Mouse (Mus musculus): ENCODE measurements around the gene Scin. TPM values are rescaled to one million over a fixed set of nuclear protein-coding genes. Genes with fewer than 3 reads are reported as not detected.
"Not testable (repeated sequence)": the region's sequence is repeated elsewhere in the genome, so short reads cannot be mapped to it uniquely, and the experiment has no call there.

The Scin gene
- polyA plus RNA-seq (2015; fragmentation: Nextera tagmentation; extraction: Ambion mirVana) = 5.1 and 7.8 TPM in 2 replicates

- H3K4me2 ChIP-seq (ENCODE audit: low read depth, low read length) = peak within 1 kb of the TSS; percentile 91
- WGBS = 2% methylated on average over 39 of the region's 39 CpGs
- H3K27me3 ChIP-seq (ENCODE audit: control insufficient read depth, insufficient read depth, low read length) = peaks cover 8% of the 10 kb centered on the region; the same call in 1 of the 2 replicates
- peaks cover 5% of the 10 kb centered on the region for H3K4me1 ChIP-seq (ENCODE audit: control insufficient read depth, insufficient read depth, low read length)
- ATAC-seq (replicated peaks; ENCODE audit: extremely low read depth, insufficient read depth, low FRiP score) = 0 out of 2 replicates have a peak, but pooled peaks have one; percentile 41
- no peak within 1 kb of the TSS for H3K27ac ChIP-seq (ENCODE audit: low read length)
- H3K9ac ChIP-seq (ENCODE audit: low read length) = peak within 1 kb of the TSS; percentile 64
- 0 out of 2 replicates have a peak, but pooled peaks cover 2% of the 10 kb centered on the region for H3K36me3 ChIP-seq (ENCODE audit: control insufficient read depth, insufficient read depth)
- H3K9me3 ChIP-seq (replicated peaks; ENCODE audit: control insufficient read depth, low read length) = no peaks in the 10 kb centered on the region
- H3K4me3 ChIP-seq (ENCODE audit: low read length) = peak within 1 kb of the TSS; percentile 62
Observed at GRCm38 (mm10) chr12:40133573-40134271, at the start of gene Scin. Gene Scin (minus strand): TSS chr12:40134228.

GRCm38 (mm10) chr12:40177089-40177488, 43.1 kb upstream of the Scin start:
- H3K9me3 ChIP-seq (replicated peaks; ENCODE audit: control insufficient read depth, low read length) = peaks cover 4% of the 10 kb centered on the region; the same call in 1 of the 2 replicates
- ATAC-seq (replicated peaks; ENCODE audit: extremely low read depth, insufficient read depth, low FRiP score) = no peak
- no peak overlapping the region for H3K9ac ChIP-seq (ENCODE audit: low read length)
- H3K4me2 ChIP-seq (ENCODE audit: low read depth, low read length) = no peak overlapping the region
- no peak overlapping the region for H3K4me3 ChIP-seq (ENCODE audit: low read length)
- no peak overlapping the region for H3K27ac ChIP-seq (ENCODE audit: low read length)
- peaks cover 6% of the 10 kb centered on the region; the same call in 1 of the 2 replicates for H3K36me3 ChIP-seq (ENCODE audit: control insufficient read depth, insufficient read depth)
- H3K4me1 ChIP-seq (ENCODE audit: control insufficient read depth, insufficient read depth, low read length) = peaks cover 2% of the 10 kb centered on the region; the same call in 1 of the 2 replicates
- no peaks in the 10 kb centered on the region for H3K27me3 ChIP-seq (ENCODE audit: control insufficient read depth, insufficient read depth, low read length)
- 49% methylated on average over 6 of the region's 6 CpGs for WGBS

GRCm38 (mm10) chr12:40176158-40176557, 42.1 kb upstream of the Scin start:
- Histone ChIP-seq H3K27me3 (ENCODE audit: control insufficient read depth, insufficient read depth, low read length) (no peaks in the 10 kb centered on the region), H3K9ac (ENCODE audit: low read length) (no peak overlapping the region), H3K36me3 (ENCODE audit: control insufficient read depth, insufficient read depth) (peaks cover 6% of the 10 kb centered on the region; the same call in 1 of the 2 replicates), H3K4me1 (ENCODE audit: control insufficient read depth, insufficient read depth, low read length) (peaks cover 2% of the 10 kb centered on the region; the same call in 1 of the 2 replicates), H3K4me3 (ENCODE audit: low read length) (no peak overlapping the region), H3K9me3 (replicated peaks; ENCODE audit: control insufficient read depth, low read length) (0 out of 2 replicates have a peak, but pooled peaks cover 2% of the 10 kb centered on the region), H3K4me2 (ENCODE audit: low read depth, low read length) (no peak overlapping the region), H3K27ac (ENCODE audit: low read length) (no peak overlapping the region)
- no peak for ATAC-seq (replicated peaks; ENCODE audit: extremely low read depth, insufficient read depth, low FRiP score)
- 56% methylated on average over 2 of the region's 2 CpGs for WGBS

- not testable (repeated sequence) for H3K27ac ChIP-seq (ENCODE audit: low read length); H3K36me3 ChIP-seq (ENCODE audit: control insufficient read depth, insufficient read depth); H3K9ac ChIP-seq (ENCODE audit: low read length); H3K4me3 ChIP-seq (ENCODE audit: low read length); H3K4me2 ChIP-seq (ENCODE audit: low read depth, low read length); H3K9me3 ChIP-seq (replicated peaks; ENCODE audit: control insufficient read depth, low read length); H3K27me3 ChIP-seq (ENCODE audit: control insufficient read depth, insufficient read depth, low read length); H3K4me1 ChIP-seq (ENCODE audit: control insufficient read depth, insufficient read depth, low read length); ATAC-seq (replicated peaks; ENCODE audit: extremely low read depth, insufficient read depth, low FRiP score)
- WGBS = 24% methylated on average over 1 of the region's 1 CpGs
Observed at GRCm38 (mm10) chr12:40175171-40175570, 41.1 kb upstream of the Scin start.

GRCm38 (mm10) chr12:40171637-40172036, 37.6 kb upstream of the Scin start:
- H3K9ac ChIP-seq (ENCODE audit: low read length) = no peak overlapping the region
- no peaks in the 10 kb centered on the region for H3K27me3 ChIP-seq (ENCODE audit: control insufficient read depth, insufficient read depth, low read length)
- H3K4me1 ChIP-seq (ENCODE audit: control insufficient read depth, insufficient read depth, low read length) = peaks cover 2% of the 10 kb centered on the region; the same call in 1 of the 2 replicates

GRCm38 (mm10) chr12:40169675-40170074, 35.6 kb upstream of the Scin start:
- Histone ChIP-seq H3K9me3 (replicated peaks; ENCODE audit: control insufficient read depth, low read length) (no peaks in the 10 kb centered on the region), H3K27me3 (ENCODE audit: control insufficient read depth, insufficient read depth, low read length) (no peaks in the 10 kb centered on the region), H3K9ac (ENCODE audit: low read length) (no peak overlapping the region), H3K4me3 (ENCODE audit: low read length) (no peak overlapping the region), H3K4me1 (ENCODE audit: control insufficient read depth, insufficient read depth, low read length) (peaks cover 3% of the 10 kb centered on the region; the same call in 1 of the 2 replicates), H3K4me2 (ENCODE audit: low read depth, low read length) (no peak overlapping the region), H3K36me3 (ENCODE audit: control insufficient read depth, insufficient read depth) (peaks cover 4% of the 10 kb centered on the region; the same call in 1 of the 2 replicates), H3K27ac (ENCODE audit: low read length) (no peak overlapping the region)
- 100% methylated on average over 1 of the region's 1 CpGs for WGBS
- no peak for ATAC-seq (replicated peaks; ENCODE audit: extremely low read depth, insufficient read depth, low FRiP score)

More at GRCm38 (mm10) chr12:40171637-40172036, 37.6 kb upstream of the Scin start:
- H3K27ac ChIP-seq (ENCODE audit: low read length) = no peak overlapping the region
- no peaks in the 10 kb centered on the region for H3K9me3 ChIP-seq (replicated peaks; ENCODE audit: control insufficient read depth, low read length)
- peaks cover 4% of the 10 kb centered on the region; the same call in 1 of the 2 replicates for H3K36me3 ChIP-seq (ENCODE audit: control insufficient read depth, insufficient read depth)
- H3K4me3 ChIP-seq (ENCODE audit: low read length) = no peak overlapping the region
- 95% methylated on average over 2 of the region's 2 CpGs for WGBS
- no peak overlapping the region for H3K4me2 ChIP-seq (ENCODE audit: low read depth, low read length)
- ATAC-seq (replicated peaks; ENCODE audit: extremely low read depth, insufficient read depth, low FRiP score) = no peak

- WGBS = 4% methylated on average over 2 of the region's 2 CpGs
- Histone ChIP-seq H3K4me3 (ENCODE audit: low read length) (no peak overlapping the region), H3K36me3 (ENCODE audit: control insufficient read depth, insufficient read depth) (no peaks in the 10 kb centered on the region), H3K4me1 (ENCODE audit: control insufficient read depth, insufficient read depth, low read length) (peaks cover 3% of the 10 kb centered on the region; the same call in 1 of the 2 replicates), H3K27ac (ENCODE audit: low read length) (no peak overlapping the region), H3K9ac (ENCODE audit: low read length) (no peak overlapping the region), H3K9me3 (replicated peaks; ENCODE audit: control insufficient read depth, low read length) (no peaks in the 10 kb centered on the region), H3K27me3 (ENCODE audit: control insufficient read depth, insufficient read depth, low read length) (no peaks in the 10 kb centered on the region), H3K4me2 (ENCODE audit: low read depth, low read length) (no peak overlapping the region)
- ATAC-seq (replicated peaks; ENCODE audit: extremely low read depth, insufficient read depth, low FRiP score) = no peak
Observed at GRCm38 (mm10) chr12:40164621-40165020, 30.6 kb upstream of the Scin start.

GRCm38 (mm10) chr12:40160777-40161176, 26.7 kb upstream of the Scin start:
- H3K4me2 ChIP-seq (ENCODE audit: low read depth, low read length) = no peak overlapping the region
- no peak overlapping the region for H3K27ac ChIP-seq (ENCODE audit: low read length)
- no peaks in the 10 kb centered on the region for H3K27me3 ChIP-seq (ENCODE audit: control insufficient read depth, insufficient read depth, low read length)
- no peaks in the 10 kb centered on the region for H3K4me1 ChIP-seq (ENCODE audit: control insufficient read depth, insufficient read depth, low read length)
- no peak for ATAC-seq (replicated peaks; ENCODE audit: extremely low read depth, insufficient read depth, low FRiP score)
- no peaks in the 10 kb centered on the region for H3K9me3 ChIP-seq (replicated peaks; ENCODE audit: control insufficient read depth, low read length)
- H3K4me3 ChIP-seq (ENCODE audit: low read length) = no peak overlapping the region
- WGBS = 72% methylated on average over 2 of the region's 2 CpGs
- no peaks in the 10 kb centered on the region for H3K36me3 ChIP-seq (ENCODE audit: control insufficient read depth, insufficient read depth)
- H3K9ac ChIP-seq (ENCODE audit: low read length) = no peak overlapping the region

GRCm38 (mm10) chr12:40154188-40154587, 20.2 kb upstream of the Scin start:
- H3K4me2 ChIP-seq (ENCODE audit: low read depth, low read length) = no peak overlapping the region
- no peaks in the 10 kb centered on the region for H3K9me3 ChIP-seq (replicated peaks; ENCODE audit: control insufficient read depth, low read length)
- H3K27ac ChIP-seq (ENCODE audit: low read length) = no peak overlapping the region
- H3K4me3 ChIP-seq (ENCODE audit: low read length) = no peak overlapping the region
- ATAC-seq (replicated peaks; ENCODE audit: extremely low read depth, insufficient read depth, low FRiP score) = no peak
- H3K4me1 ChIP-seq (ENCODE audit: control insufficient read depth, insufficient read depth, low read length) = no peaks in the 10 kb centered on the region
- H3K9ac ChIP-seq (ENCODE audit: low read length) = no peak overlapping the region
- H3K36me3 ChIP-seq (ENCODE audit: control insufficient read depth, insufficient read depth) = no peaks in the 10 kb centered on the region
- 84% methylated on average over 6 of the region's 6 CpGs for WGBS
- H3K27me3 ChIP-seq (ENCODE audit: control insufficient read depth, insufficient read depth, low read length) = no peaks in the 10 kb centered on the region

Data from heart, embryonic 16.5 days (tissue).